Comparison of ENCODE assay signal across 14 mouse cellular contexts in genomic region chr15:38608207-38608870, GRCm38 (mm10).
"Had no signal": no experiment of that assay in that cellular context is flagged by ENCODE, and none has a peak within 500 bp of the region (broad histone marks: within the 10 kb centered on the region; RNA-seq: fewer than 3 reads in every experiment).

No protein-coding gene starts in this region.

- H3K9ac ChIP-seq: liver, embryonic 12.5 days; lung, embryonic 14.5 days had no signal

- H3K4me1 ChIP-seq: limb, embryonic 10.5 days; midbrain, embryonic 10.5 days had no signal

- H3K4me2 ChIP-seq: liver, embryonic 12.5 days; lung, embryonic 14.5 days had no signal

- H3K9me3 ChIP-seq: limb, embryonic 10.5 days had no signal

- H3K36me3 ChIP-seq: limb, embryonic 10.5 days; liver, embryonic 12.5 days; midbrain, embryonic 10.5 days had no signal

- H3K27ac ChIP-seq: limb, embryonic 10.5 days; liver, embryonic 12.5 days; midbrain, embryonic 10.5 days had no signal

- H3K27me3 ChIP-seq: liver, embryonic 12.5 days had no signal

- H3K4me3 ChIP-seq: limb, embryonic 10.5 days; liver, embryonic 12.5 days; midbrain, embryonic 10.5 days had no signal

- DNase-seq: kidney, adult 8-10 months; kidney, postnatal 25 days; layer of hippocampus, adult 9-11 months; lung, embryonic 14.5 days; lung, postnatal 10 days; lung, postnatal 4 days; midbrain, embryonic 14.5 days; spleen, adult 18-20 months; thymus, adult 18-20 months; thymus, postnatal 14 days had no signal

- ATAC-seq: intestine, postnatal 0 days; liver, embryonic 12.5 days had no signal
